Mouse (Mus musculus) cerebellum, adult 2 months (tissue): ENCODE data around the gene Tuba1a.

Source experiments
- CTCF ChIP-seq: fragments of 200-500 bp; IDR thresholded peaks from 2 replicates; pipeline ENCODE4 v1.5.1; 2011; ENCODE audit warnings: low read depth, mild to moderate bottlenecking, control low read depth, low read length, moderate library complexity, borderline replicate concordance; ENCODE audit not compliant: insufficient read depth
- POLR2A ChIP-seq: fragments of 200-500 bp; IDR thresholded peaks from 2 replicates; pipeline ENCODE4 v1.6.1; 2011; ENCODE audit warnings: low read length, control low read depth, borderline replicate concordance; ENCODE audit not compliant: insufficient read depth

- TF ChIP-seq POLR2A (no peak), CTCF (no peak)
These were observed 52.0 kb downstream of the Tuba1a start for GRCm38 (mm10) chr15:98901530-98901929.
